Mouse (Mus musculus): ENCODE measurements around the gene Prelid3b. TPM values are rescaled to one million over a fixed set of nuclear protein-coding genes. Genes with fewer than 3 reads are reported as not detected.
A peak's percentile ranks its signal among the peaks of the same experiment; 100 is the strongest.

Prelid3b gene
- total and polyA plus RNA-seq, 2 experiments from 2014 or later: 68.7 to 106 TPM

- H3K4me3 ChIP-seq (ENCODE audit: low read depth, low read length): no peak overlapping the region
- H3K27me3 ChIP-seq (ENCODE audit: insufficient read depth, low read length): no peaks in the 10 kb centered on the region
- 74% methylated on average over 5 of the region's 5 CpGs for WGBS
- H3K27ac ChIP-seq (ENCODE audit: low read depth, low read length): no peak overlapping the region
- ATAC-seq (no peak), DNase-seq (no peak)
- H3K36me3 ChIP-seq (ENCODE audit: insufficient read depth): no peaks in the 10 kb centered on the region
- no peak overlapping the region for H3K4me2 ChIP-seq (ENCODE audit: low read depth)
- H3K9ac ChIP-seq: no peak overlapping the region
- no peaks in the 10 kb centered on the region for H3K9me3 ChIP-seq (ENCODE audit: low read length)
- no peaks in the 10 kb centered on the region for H3K4me1 ChIP-seq (ENCODE audit: insufficient read depth)
- TF ChIP-seq CTCF (IDR thresholded peaks at IDR 0.05; ENCODE audit: low read depth): no peak
Observed at GRCm38 (mm10) chr2:174478746-174479145, 5.9 kb upstream of the Prelid3b start.

GRCm38 (mm10) chr2:174477543-174478319 lies 4.8 kb upstream of the Prelid3b start:
- Histone ChIP-seq H3K36me3 (ENCODE audit: insufficient read depth) (no peaks in the 10 kb centered on the region), H3K9ac (no peak overlapping the region), H3K27ac (ENCODE audit: low read depth, low read length) (no peak overlapping the region), H3K4me1 (ENCODE audit: insufficient read depth) (no peaks in the 10 kb centered on the region), H3K9me3 (ENCODE audit: low read length) (no peaks in the 10 kb centered on the region), H3K4me2 (ENCODE audit: low read depth) (no peak overlapping the region), H3K4me3 (ENCODE audit: low read depth, low read length) (no peak overlapping the region), H3K27me3 (ENCODE audit: insufficient read depth, low read length) (no peaks in the 10 kb centered on the region)
- DNase-seq (no peak), ATAC-seq (no peak)
- 75% methylated on average over 3 of the region's 3 CpGs for WGBS
- TF ChIP-seq CTCF (IDR thresholded peaks at IDR 0.05; ENCODE audit: low read depth): no peak

DNA sequence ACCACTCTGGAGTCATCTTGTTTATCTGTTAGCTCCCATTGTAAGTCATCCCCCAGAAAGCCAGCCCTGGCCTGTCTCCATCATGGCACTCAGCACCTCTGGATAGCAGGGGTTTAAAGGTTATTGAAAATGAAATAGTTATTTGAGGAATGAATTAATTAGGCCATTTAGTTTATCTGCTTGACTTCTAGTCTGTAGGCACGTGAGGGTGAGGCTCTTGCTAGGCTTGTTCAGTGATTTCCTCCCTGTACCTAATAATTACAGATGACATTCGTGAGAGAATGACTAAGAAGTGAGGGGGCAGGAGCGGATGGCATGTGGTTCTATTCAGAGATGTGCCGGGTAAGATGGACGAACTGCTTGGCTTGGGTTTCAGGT lies 658 bp upstream of the Prelid3b start:
- no peak for TF ChIP-seq CTCF (IDR thresholded peaks at IDR 0.05; ENCODE audit: low read depth)
- Histone ChIP-seq H3K27ac (ENCODE audit: low read depth, low read length) (no peak overlapping the region), H3K27me3 (ENCODE audit: insufficient read depth, low read length) (no peaks in the 10 kb centered on the region), H3K4me2 (ENCODE audit: low read depth) (peak overlapping the region; percentile 67), H3K4me3 (ENCODE audit: low read depth, low read length) (peak overlapping the region; percentile 66; the same call in 1 of the 2 replicates), H3K36me3 (ENCODE audit: insufficient read depth) (peaks cover 2% of the 10 kb centered on the region; the same call in 1 of the 2 replicates), H3K4me1 (ENCODE audit: insufficient read depth) (no peaks in the 10 kb centered on the region), H3K9me3 (ENCODE audit: low read length) (no peaks in the 10 kb centered on the region), H3K9ac (no peak overlapping the region)
- WGBS: 75% methylated on average over 5 of the region's 5 CpGs
- DNase-seq: no peak
- ATAC-seq: no peak

- DNase-seq (no peak), ATAC-seq (peak; percentile 35)
- H3K36me3 ChIP-seq (ENCODE audit: insufficient read depth): peaks cover 9% of the 10 kb centered on the region; the same call in 1 of the 2 replicates
- H3K4me3 ChIP-seq (ENCODE audit: low read depth, low read length): peak overlapping the region; percentile 66
- H3K4me2 ChIP-seq (ENCODE audit: low read depth): peak overlapping the region; percentile 67
- WGBS: 9% methylated on average over 30 of the region's 30 CpGs
- peak overlapping the region; percentile 61 for H3K9ac ChIP-seq
- H3K27ac ChIP-seq (ENCODE audit: low read depth, low read length): 0 out of 2 replicates have a peak overlapping the region, but pooled peaks have one; percentile 50
- no peaks in the 10 kb centered on the region for H3K4me1 ChIP-seq (ENCODE audit: insufficient read depth)
- no peak for TF ChIP-seq CTCF (IDR thresholded peaks at IDR 0.05; ENCODE audit: low read depth)
- H3K27me3 ChIP-seq (ENCODE audit: insufficient read depth, low read length): no peaks in the 10 kb centered on the region
- no peaks in the 10 kb centered on the region for H3K9me3 ChIP-seq (ENCODE audit: low read length)
Observed at GRCm38 (mm10) chr2:174472407-174472806, 474 bp downstream of the Prelid3b start.

GRCm38 (mm10) chr2:174470786-174471405 lies 2.0 kb downstream of the Prelid3b start:
- no peak overlapping the region for H3K27ac ChIP-seq (ENCODE audit: low read depth, low read length)
- H3K4me1 ChIP-seq (ENCODE audit: insufficient read depth): no peaks in the 10 kb centered on the region
- no peak overlapping the region for H3K4me2 ChIP-seq (ENCODE audit: low read depth)
- no peaks in the 10 kb centered on the region for H3K9me3 ChIP-seq (ENCODE audit: low read length)
- DNase-seq (no peak), ATAC-seq (no peak)
- no peak overlapping the region for H3K4me3 ChIP-seq (ENCODE audit: low read depth, low read length)
- peaks cover 18% of the 10 kb centered on the region for H3K36me3 ChIP-seq (ENCODE audit: insufficient read depth)
- TF ChIP-seq CTCF (IDR thresholded peaks at IDR 0.05; ENCODE audit: low read depth): no peak
- H3K27me3 ChIP-seq (ENCODE audit: insufficient read depth, low read length): no peaks in the 10 kb centered on the region
- WGBS: 94% methylated on average over 7 of the region's 7 CpGs
- H3K9ac ChIP-seq: no peak overlapping the region

GRCm38 (mm10) chr2:174470333-174470732 lies 2.5 kb downstream of the Prelid3b start:
- no peak for ATAC-seq
- no peak for TF ChIP-seq CTCF (IDR thresholded peaks at IDR 0.05; ENCODE audit: low read depth)
- no peaks in the 10 kb centered on the region for H3K9me3 ChIP-seq (ENCODE audit: low read length)
- H3K4me1 ChIP-seq (ENCODE audit: insufficient read depth): no peaks in the 10 kb centered on the region
- DNase-seq: no peak
- peaks cover 18% of the 10 kb centered on the region for H3K36me3 ChIP-seq (ENCODE audit: insufficient read depth)
- H3K4me3 ChIP-seq (ENCODE audit: low read depth, low read length): no peak overlapping the region
- H3K27ac ChIP-seq (ENCODE audit: low read depth, low read length): no peak overlapping the region
- H3K9ac ChIP-seq: no peak overlapping the region
- WGBS: 95% methylated on average over 4 of the region's 4 CpGs
- H3K27me3 ChIP-seq (ENCODE audit: insufficient read depth, low read length): no peaks in the 10 kb centered on the region
- H3K4me2 ChIP-seq (ENCODE audit: low read depth): no peak overlapping the region

Data from forebrain, postnatal 0 days (tissue).